Mouse (Mus musculus) spleen, postnatal 4 days (tissue): ENCODE measurements at regions not wholly inside any gene's neighbourhood (a gene's known extent, or its start where the extent isn't known, plus 50 kb on each side); places are given as distances from the start of the nearest gene placed in this dataset.
A peak's percentile ranks its signal among the peaks of the same experiment; 100 is the strongest.

Experiments
- DNase-seq, 2 experiments: peaks; one replicate each; pipeline ENCODE4 v3.0.0; 2022; ENCODE audit warnings: low spot score in 2 of 2

DNA sequence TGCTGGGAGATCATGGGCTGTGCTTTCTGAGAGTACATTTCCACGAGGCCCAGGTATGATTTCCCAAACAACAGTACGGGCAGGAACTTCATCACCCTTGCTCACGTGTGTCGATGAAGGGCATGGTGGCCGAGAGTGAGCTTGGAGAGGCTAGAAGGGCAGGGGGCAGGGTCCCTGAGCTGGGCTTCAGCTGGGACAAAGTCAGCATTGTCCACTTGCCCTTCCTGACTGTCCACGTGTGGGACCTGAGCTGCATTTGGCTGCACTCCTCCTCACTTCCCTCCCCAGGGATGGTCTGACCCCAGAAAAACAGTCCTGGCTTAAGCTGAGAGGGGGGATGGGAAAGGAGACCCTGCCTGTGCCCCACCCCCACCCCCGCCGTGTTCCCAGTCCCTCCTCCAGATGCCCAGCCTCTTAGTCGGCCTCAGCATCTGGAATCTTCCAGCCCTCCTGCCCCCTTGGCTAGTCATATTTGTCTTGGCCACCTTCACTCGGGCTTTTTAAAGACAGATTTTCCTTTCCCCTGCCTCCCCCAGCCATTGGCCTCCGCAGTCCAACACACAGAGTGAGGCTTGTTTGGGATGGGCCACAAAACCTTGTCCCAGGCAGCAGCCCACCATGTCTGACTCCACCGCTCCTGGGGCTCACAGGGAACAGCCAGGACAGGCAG, 58.6 kb downstream of the Isg20 start:
- no peak for DNase-seq

- no peak for DNase-seq
Measured at GRCm38 (mm10) chr7:78989751-78990206, 63.5 kb upstream of the Acan start.

GRCm38 (mm10) chr7:78990302-78991038, 62.8 kb upstream of the Acan start:
- no peak for DNase-seq

GRCm38 (mm10) chr7:78992991-78993390, 60.3 kb upstream of the Acan start:
- peak in 1 of 2 experiments; percentile 24 for DNase-seq

DNA sequence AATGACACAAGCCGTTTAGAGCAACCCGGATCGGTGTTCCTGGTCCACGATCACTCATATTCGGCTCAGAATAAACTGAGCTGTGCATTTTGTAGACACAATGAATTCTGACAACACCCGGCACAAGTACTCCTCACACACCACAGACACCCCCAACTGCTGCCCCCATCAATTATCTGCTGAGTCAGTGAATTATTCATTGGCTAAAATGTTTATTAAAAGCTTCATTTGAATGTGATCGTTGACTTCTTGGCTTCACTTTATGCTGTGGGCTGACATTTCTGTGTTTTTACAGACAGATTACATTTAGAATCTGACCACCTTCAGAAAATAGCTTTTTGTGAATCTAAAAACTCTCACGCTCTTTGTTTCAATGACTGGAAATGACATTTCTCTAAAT, 59.1 kb upstream of the Acan start:
- DNase-seq, result peak in 1 of 2 experiments; percentile 41

GRCm38 (mm10) chr7:78995034-78995433, 58.2 kb upstream of the Acan start:
- peak in 1 of 2 experiments; percentile 25 for DNase-seq

DNA sequence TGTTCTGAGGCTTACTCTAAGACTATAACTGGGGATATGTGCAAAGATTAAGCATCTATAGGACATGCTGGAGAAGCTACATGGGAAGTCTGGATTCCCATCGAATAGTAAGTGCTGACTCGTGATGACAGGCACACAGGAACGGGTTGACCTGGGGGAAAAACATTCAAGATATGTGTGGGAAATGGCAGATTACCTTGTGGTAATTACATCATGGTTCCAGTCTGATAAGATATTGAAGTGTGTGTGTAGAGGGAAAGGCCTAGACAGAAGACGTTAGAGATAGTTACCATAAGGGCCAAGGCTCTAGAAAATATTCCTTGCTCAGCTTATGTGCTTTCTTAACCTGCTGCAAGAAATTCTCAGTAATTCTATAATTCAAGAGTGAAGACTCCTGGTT, 57.5 kb upstream of the Acan start:
- DNase-seq, result peak in 1 of 2 experiments; percentile 19
